Mouse (Mus musculus) liver, embryonic 12.5 days (tissue): ENCODE measurements around the gene Fam107b. TPM values are rescaled to one million over a fixed set of nuclear protein-coding genes. Genes with fewer than 3 reads are reported as not detected.

Source experiments
- ATAC-seq: fragments of 200-750 bp; cut with Nextera tagmentation; 2 replicates; pipeline ENCODE4 v1.8.0; 2017; ENCODE audit warnings: moderate number of reproducible peaks, mild to moderate bottlenecking, moderate library complexity
- H3K27ac ChIP-seq: fragments of 300-500 bp; sonication (generic); 2 replicates; pipeline ENCODE4 v1.5.1; 2016; ENCODE audit warnings: mild to moderate bottlenecking
- H3K27me3 ChIP-seq: fragments of 300-500 bp; sonication (generic); replicated peaks from 2 replicates; pipeline ENCODE4 v1.6.1; 2016; ENCODE audit warnings: mild to moderate bottlenecking, moderate library complexity
- H3K36me3 ChIP-seq: fragments of 300-500 bp; sonication (generic); 2 replicates; pipeline ENCODE4 v1.6.1; 2016; ENCODE audit warnings: mild to moderate bottlenecking, moderate library complexity
- H3K4me1 ChIP-seq: fragments of 300-500 bp; sonication (generic); 2 replicates; pipeline ENCODE4 v1.6.1; 2016
- H3K4me2 ChIP-seq: fragments of 300-500 bp; sonication (generic); 2 replicates; pipeline ENCODE4 v1.6.1; 2016; ENCODE audit warnings: mild to moderate bottlenecking, moderate library complexity
- H3K4me3 ChIP-seq: fragments of 300-500 bp; sonication (generic); 2 replicates; pipeline ENCODE4 v1.5.1; 2016; ENCODE audit warnings: mild to moderate bottlenecking, moderate library complexity
- H3K9ac ChIP-seq: fragments of 300-500 bp; sonication (generic); 2 replicates; pipeline ENCODE4 v1.6.1; 2016; ENCODE audit warnings: mild to moderate bottlenecking, moderate library complexity
- H3K9me3 ChIP-seq: fragments of 300-500 bp; sonication (generic); replicated peaks from 2 replicates; pipeline ENCODE4 v1.6.1; 2016; ENCODE audit warnings: mild to moderate bottlenecking, moderate library complexity
- WGBS: fragments of 180-500 bp; shearing (Covaris S2); methylation state at CpG from one replicate; pipeline ENCODE4 v1.1.7; 2016; ENCODE audit not compliant: insufficient replicate concordance; 5-methylcytosine and 5-hydroxymethylcytosine counted together
- polyA plus RNA-seq: library from polyadenylated mRNA; unstranded; fragments of >200 nt; fragmentation: Nextera tagmentation; extraction: Ambion mirVana; gene quantifications from 2 replicates; pipeline ENCODE4 v1.2.1, GENCODE M21; 2016

The Fam107b gene
- polyA plus RNA-seq, 1 experiment from 2014 or later = 22.0 TPM

DNA sequence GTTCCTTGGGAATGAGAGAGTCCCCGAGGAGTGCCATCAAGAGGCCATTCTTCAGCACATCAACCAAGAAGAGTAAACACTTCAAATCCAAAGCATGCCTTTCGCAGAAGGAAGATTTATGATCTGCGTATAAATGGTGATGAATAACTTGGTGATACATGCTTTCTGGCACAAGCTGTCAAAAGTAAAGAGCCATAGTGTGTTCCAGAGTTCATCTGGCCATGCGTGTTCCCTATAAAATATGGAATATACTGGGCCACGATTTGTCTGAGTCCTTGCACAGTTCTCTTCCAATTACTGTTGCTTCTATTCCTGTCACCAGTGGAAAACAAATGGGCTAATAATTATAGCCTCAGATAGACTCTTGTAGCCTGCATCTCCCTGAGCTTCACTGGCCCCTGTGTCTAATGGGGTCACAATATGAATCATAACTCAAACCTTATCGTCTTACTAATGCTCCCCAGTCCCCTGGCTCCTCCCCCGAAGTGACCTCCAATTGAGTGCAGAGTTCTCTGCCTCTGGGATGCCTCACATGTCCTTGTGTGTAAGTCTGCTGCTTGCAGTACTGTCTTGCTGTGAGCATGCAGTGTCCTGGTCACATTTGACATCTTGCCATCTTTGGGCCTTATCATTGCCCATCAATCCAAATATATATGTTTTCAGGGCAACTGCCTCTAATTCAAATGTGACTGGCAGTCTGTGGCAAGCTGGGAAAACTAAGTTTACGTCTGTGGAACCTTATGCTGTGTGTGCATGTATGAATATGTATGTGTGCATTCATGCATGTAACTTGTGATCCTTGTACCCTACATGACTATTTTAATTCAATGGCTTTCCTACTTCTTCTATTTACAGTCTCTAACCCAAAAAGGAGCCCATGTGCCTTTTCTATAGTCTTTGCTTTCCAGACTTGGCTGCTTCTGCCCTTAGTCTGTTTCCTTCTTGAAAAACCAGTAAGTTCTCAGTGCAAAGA, 252.5 kb downstream of the Fam107b start:
- ATAC-seq = no peak
- 64% methylated on average over 8 of the region's 8 CpGs for WGBS

More for the DNA sequence above, 252.5 kb downstream of the Fam107b start:
- no peaks in the 10 kb centered on the region for H3K27me3 ChIP-seq
- no peak overlapping the region for H3K27ac ChIP-seq
- no peak overlapping the region for H3K9ac ChIP-seq
- no peak overlapping the region for H3K4me2 ChIP-seq
- no peaks in the 10 kb centered on the region for H3K4me1 ChIP-seq
- no peak overlapping the region for H3K4me3 ChIP-seq
- H3K36me3 ChIP-seq = no peaks in the 10 kb centered on the region
- H3K9me3 ChIP-seq = no peaks in the 10 kb centered on the region

Other genes starting within 250 kb of the Fam107b start
- 19.7 TPM in 2 replicates for gene Rpp38, start 237.8 kb upstream of the Fam107b start, polyA plus RNA-seq
- 0.37 and 0.93 TPM in 2 replicates for gene Acbd7, start 234.3 kb upstream of the Fam107b start, polyA plus RNA-seq
- not detected in 2 replicates for gene Olah, start 173.3 kb upstream of the Fam107b start, polyA plus RNA-seq
- gene Meig1, start 147.8 kb upstream of the Fam107b start, polyA plus RNA-seq = 0.23 TPM in 1 of 2 replicates, not detected in the other
- 5.9 and 6.8 TPM in 2 replicates for gene Dclre1c, start 146.4 kb upstream of the Fam107b start, polyA plus RNA-seq
- gene Suv39h2, start 95.5 kb upstream of the Fam107b start, polyA plus RNA-seq = 13.2 and 13.3 TPM in 2 replicates
- gene Gm45902, start 57.7 kb upstream of the Fam107b start, polyA plus RNA-seq = 3.2 and 3.5 TPM in 2 replicates
- gene Hspa14, start 57.7 kb upstream of the Fam107b start, polyA plus RNA-seq = 107 and 109 TPM in 2 replicates
- 0.11 and 0.24 TPM in 2 replicates for gene Cdnf, start 57.5 kb upstream of the Fam107b start, polyA plus RNA-seq